Mouse (Mus musculus) hindbrain, embryonic 14.5 days (tissue): ENCODE measurements around the gene Lrmda. TPM values are rescaled to one million over a fixed set of nuclear protein-coding genes. Genes with fewer than 3 reads are reported as not detected.

Experiments used
- ATAC-seq: fragments of 200-750 bp; cut with Nextera tagmentation; 2 replicates; pipeline ENCODE4 v1.8.0; 2017; ENCODE audit warnings: moderate number of reproducible peaks, mild to moderate bottlenecking, moderate TSS enrichment, moderate library complexity; ENCODE audit not compliant: low FRiP score
- DNase-seq: peaks from one replicate; pipeline ENCODE4 v3.0.0-alpha.2; 2015; ENCODE audit warnings: low spot score
- H3K27ac ChIP-seq: fragments of 300-500 bp; sonication (generic); 2 replicates; pipeline ENCODE4 v1.5.1; 2014; ENCODE audit warnings: mild to moderate bottlenecking, moderate library complexity
- H3K27me3 ChIP-seq: fragments of 300-500 bp; sonication (generic); 2 replicates; pipeline ENCODE4 v1.6.1; 2014; ENCODE audit warnings: mild to moderate bottlenecking, low read length, mixed read lengths; ENCODE audit not compliant: control insufficient read depth, insufficient read depth
- H3K36me3 ChIP-seq: fragments of 300-500 bp; sonication (generic); replicated peaks from 2 replicates; pipeline ENCODE4 v1.6.1; 2014; ENCODE audit not compliant: control insufficient read depth, insufficient read depth
- H3K4me1 ChIP-seq: fragments of 300-500 bp; sonication (generic); replicated peaks from 2 replicates; pipeline ENCODE4 v1.6.1; 2014; ENCODE audit warnings: antibody characterized with exemption, low read length, mixed read lengths; ENCODE audit not compliant: control insufficient read depth, insufficient read depth
- H3K4me2 ChIP-seq: fragments of 300-500 bp; sonication (generic); replicated peaks from 2 replicates; pipeline ENCODE4 v1.6.1; 2014; ENCODE audit warnings: mild to moderate bottlenecking, moderate library complexity
- H3K4me3 ChIP-seq: fragments of 300-500 bp; sonication (generic); replicated peaks from 2 replicates; pipeline ENCODE4 v1.5.1; 2014; ENCODE audit warnings: mild to moderate bottlenecking, low read length
- H3K9ac ChIP-seq: fragments of 300-500 bp; sonication (generic); 2 replicates; pipeline ENCODE4 v1.6.1; 2014
- H3K9me3 ChIP-seq: fragments of 300-500 bp; sonication (generic); 2 replicates; pipeline ENCODE4 v1.6.1; 2016; ENCODE audit warnings: low read length; ENCODE audit not compliant: control insufficient read depth
- WGBS: fragments of 180-500 bp; shearing (Covaris S2); extraction: QIAGEN DNeasy Blood & Tissue Kit; methylation state at CpG from one replicate; pipeline ENCODE4 v1.1.7; 2014; 5-methylcytosine and 5-hydroxymethylcytosine counted together
- polyA plus RNA-seq: library from polyadenylated mRNA; unstranded; fragments of >200 nt; fragmentation: Nextera tagmentation; extraction: Ambion mirVana; gene quantifications from 2 replicates; pipeline ENCODE4 v1.2.1, GENCODE M21; 2014

Gene Lrmda
- polyA plus RNA-seq, 1 experiment from 2014 or later: 0.64 TPM

DNA sequence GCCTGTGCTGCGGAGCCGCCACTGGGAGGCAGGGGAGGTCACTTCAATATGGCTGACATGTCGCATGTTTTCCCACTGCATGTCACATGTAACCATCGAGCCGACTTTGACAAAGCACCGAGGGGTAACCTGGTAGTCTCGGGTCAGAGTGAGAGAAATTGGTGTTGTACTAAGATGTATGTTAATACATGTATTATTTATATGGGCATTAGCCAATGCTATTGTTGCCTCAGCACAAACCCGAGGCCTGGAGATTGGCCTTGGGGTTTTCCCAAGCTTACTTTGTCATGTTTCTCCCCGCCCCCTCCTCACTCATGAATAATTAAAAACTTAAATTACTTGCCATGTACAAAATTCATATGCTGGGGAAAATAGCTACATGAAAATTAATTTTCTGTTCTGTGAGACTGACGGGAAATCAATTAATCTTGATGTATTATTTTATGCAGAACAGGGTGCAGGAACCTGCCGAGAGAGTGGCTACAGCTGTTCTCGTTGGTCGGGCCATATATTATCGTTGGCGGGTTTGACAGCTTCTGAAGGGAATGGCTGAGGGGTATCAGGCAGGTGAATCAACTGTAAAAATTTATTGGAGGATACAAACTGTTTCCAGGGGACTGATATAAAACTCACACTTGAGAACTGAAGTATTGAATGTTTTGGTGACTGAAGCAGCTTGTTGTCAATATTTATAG lies 265.5 kb downstream of the Lrmda start:
- peaks cover 8% of the 10 kb centered on the region for H3K4me1 ChIP-seq
- WGBS: 48% methylated on average over 15 of the region's 15 CpGs
- H3K9ac ChIP-seq: no peak overlapping the region
- H3K36me3 ChIP-seq: no peaks in the 10 kb centered on the region
- H3K4me2 ChIP-seq: no peak overlapping the region
- H3K9me3 ChIP-seq: no peaks in the 10 kb centered on the region
- peak; percentile 27; the same call in 1 of the 2 replicates for ATAC-seq
- peak; percentile 37 for DNase-seq
- no peak overlapping the region for H3K27ac ChIP-seq
- no peaks in the 10 kb centered on the region for H3K27me3 ChIP-seq
- H3K4me3 ChIP-seq: no peak overlapping the region

- H3K27me3 ChIP-seq: no peaks in the 10 kb centered on the region
- H3K9ac ChIP-seq: no peak overlapping the region
- DNase-seq: no peak
- no peak overlapping the region for H3K4me3 ChIP-seq
- H3K27ac ChIP-seq: no peak overlapping the region
- no peak overlapping the region for H3K4me2 ChIP-seq
- 55% methylated on average over 4 of the region's 4 CpGs for WGBS
- no peak for ATAC-seq
- no peaks in the 10 kb centered on the region for H3K36me3 ChIP-seq
- no peaks in the 10 kb centered on the region for H3K9me3 ChIP-seq
- H3K4me1 ChIP-seq: peaks cover 8% of the 10 kb centered on the region
Measured at GRCm38 (mm10) chr14:22285826-22286225, 266.3 kb downstream of the Lrmda start.

DNA sequence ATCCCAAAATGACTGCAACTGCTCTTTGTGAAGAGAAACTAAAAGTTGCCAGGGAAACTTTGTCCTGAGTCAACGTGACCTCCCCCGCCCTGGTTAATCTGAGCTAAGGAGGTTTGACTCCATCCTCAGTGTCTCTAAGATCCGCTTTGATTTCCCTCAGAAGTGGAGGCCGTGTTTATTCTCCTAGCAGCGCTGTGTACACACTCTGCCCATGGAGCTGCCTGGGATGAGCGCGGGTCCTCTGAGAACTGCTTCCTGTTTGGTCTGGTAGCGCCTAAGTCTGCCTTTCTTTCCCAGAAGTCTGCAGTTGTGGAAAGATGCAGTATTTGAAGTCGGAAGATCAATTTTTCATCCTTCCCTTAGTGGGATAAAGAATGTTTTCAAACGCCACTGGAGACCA lies 268.7 kb downstream of the Lrmda start:
- DNase-seq (no peak), ATAC-seq (no peak)
- peaks cover 6% of the 10 kb centered on the region for H3K4me1 ChIP-seq
- no peaks in the 10 kb centered on the region for H3K36me3 ChIP-seq
- H3K27me3 ChIP-seq: no peaks in the 10 kb centered on the region
- 69% methylated on average over 10 of the region's 10 CpGs for WGBS
- no peak overlapping the region for H3K4me3 ChIP-seq
- H3K9me3 ChIP-seq: no peaks in the 10 kb centered on the region
- H3K9ac ChIP-seq: no peak overlapping the region
- no peak overlapping the region for H3K27ac ChIP-seq
- H3K4me2 ChIP-seq: no peak overlapping the region

GRCm38 (mm10) chr14:22289380-22289922 lies 269.9 kb downstream of the Lrmda start:
- Histone ChIP-seq H3K4me3 (no peak overlapping the region), H3K9ac (no peak overlapping the region), H3K4me2 (no peak overlapping the region), H3K27me3 (no peaks in the 10 kb centered on the region), H3K4me1 (peaks cover 5% of the 10 kb centered on the region), H3K9me3 (no peaks in the 10 kb centered on the region), H3K36me3 (no peaks in the 10 kb centered on the region), H3K27ac (no peak overlapping the region)
- DNase-seq (no peak), ATAC-seq (no peak)
- 74% methylated on average over 15 of the region's 15 CpGs for WGBS

- H3K4me2 ChIP-seq: no peak overlapping the region
- no peaks in the 10 kb centered on the region for H3K9me3 ChIP-seq
- H3K27me3 ChIP-seq: no peaks in the 10 kb centered on the region
- H3K27ac ChIP-seq: no peak overlapping the region
- no peak overlapping the region for H3K9ac ChIP-seq
- no peaks in the 10 kb centered on the region for H3K36me3 ChIP-seq
- 87% methylated on average over 4 of the region's 4 CpGs for WGBS
- DNase-seq (no peak), ATAC-seq (no peak)
- H3K4me3 ChIP-seq: no peak overlapping the region
- 0 out of 2 replicates have a peak, but pooled peaks cover 5% of the 10 kb centered on the region for H3K4me1 ChIP-seq
Measured at GRCm38 (mm10) chr14:22294371-22294770, 274.9 kb downstream of the Lrmda start.

- no peaks in the 10 kb centered on the region for H3K9me3 ChIP-seq
- H3K36me3 ChIP-seq: no peaks in the 10 kb centered on the region
- no peak overlapping the region for H3K4me2 ChIP-seq
- 70% methylated on average over 3 of the region's 3 CpGs for WGBS
- no peaks in the 10 kb centered on the region for H3K27me3 ChIP-seq
- DNase-seq (no peak), ATAC-seq (no peak)
- H3K9ac ChIP-seq: no peak overlapping the region
- H3K4me1 ChIP-seq: 0 out of 2 replicates have a peak, but pooled peaks cover 5% of the 10 kb centered on the region
- H3K4me3 ChIP-seq: no peak overlapping the region
- no peak overlapping the region for H3K27ac ChIP-seq
Measured at GRCm38 (mm10) chr14:22296655-22297239, 277.2 kb downstream of the Lrmda start.

GRCm38 (mm10) chr14:22306759-22307158 lies 287.2 kb downstream of the Lrmda start:
- Histone ChIP-seq H3K4me2 (no peak overlapping the region), H3K9ac (no peak overlapping the region), H3K27ac (peak overlapping the region; percentile 38; the same call in 1 of the 2 replicates), H3K9me3 (no peaks in the 10 kb centered on the region), H3K27me3 (no peaks in the 10 kb centered on the region), H3K4me1 (0 out of 2 replicates have a peak, but pooled peaks cover 13% of the 10 kb centered on the region), H3K36me3 (no peaks in the 10 kb centered on the region), H3K4me3 (no peak overlapping the region)
- 68% methylated on average over 5 of the region's 5 CpGs for WGBS
- no peak for ATAC-seq
- DNase-seq: no peak

DNA sequence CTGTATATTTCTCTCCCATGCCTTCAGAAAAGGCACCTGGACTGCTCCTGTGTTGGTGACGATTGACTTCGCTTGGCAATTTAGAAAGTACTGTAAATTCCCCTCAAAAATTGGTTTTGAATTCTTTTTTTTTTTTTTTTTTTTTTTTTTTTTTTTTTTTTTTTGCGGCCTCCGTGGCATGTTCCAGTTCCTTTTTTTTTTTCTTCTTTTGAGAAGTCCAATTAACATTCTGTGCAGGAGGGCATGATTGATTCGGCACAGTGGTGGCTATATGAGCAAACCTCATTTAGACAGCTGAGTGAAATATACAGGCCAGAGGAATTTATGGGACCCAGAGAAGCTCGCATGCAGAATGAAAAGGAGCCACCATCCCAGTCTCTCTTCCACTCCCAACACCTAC lies 288.5 kb downstream of the Lrmda start:
- H3K27ac ChIP-seq: 0 out of 2 replicates have a peak overlapping the region, but pooled peaks have one; percentile 12
- ATAC-seq (no peak), DNase-seq (no peak)
- 41% methylated on average over 6 of the region's 6 CpGs for WGBS
- H3K36me3 ChIP-seq: no peaks in the 10 kb centered on the region
- 0 out of 2 replicates have a peak, but pooled peaks cover 13% of the 10 kb centered on the region for H3K4me1 ChIP-seq
- H3K4me3 ChIP-seq: no peak overlapping the region
- H3K4me2 ChIP-seq: no peak overlapping the region
- no peak overlapping the region for H3K9ac ChIP-seq
- no peaks in the 10 kb centered on the region for H3K9me3 ChIP-seq
- no peaks in the 10 kb centered on the region for H3K27me3 ChIP-seq

DNA sequence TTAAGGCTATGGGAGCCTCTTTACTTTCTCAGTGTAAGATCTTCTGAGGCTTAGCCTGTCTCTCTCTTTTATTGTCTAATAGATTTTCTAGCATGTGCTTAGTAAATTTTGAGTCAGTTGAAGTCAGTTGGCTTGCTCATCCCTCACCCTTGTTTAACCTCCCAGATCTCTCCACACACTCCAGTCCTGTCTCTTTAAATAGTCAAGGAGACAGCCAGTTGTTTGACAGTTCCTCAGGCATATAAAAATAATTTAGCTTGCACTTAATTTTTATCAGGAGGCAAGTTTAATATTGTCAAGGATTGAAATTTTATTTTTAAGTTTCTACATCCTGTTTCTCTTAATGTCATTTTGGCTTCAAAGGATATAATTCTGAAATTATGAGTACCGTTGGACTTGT lies 303.5 kb downstream of the Lrmda start:
- Histone ChIP-seq H3K9me3 (no peaks in the 10 kb centered on the region), H3K9ac (no peak overlapping the region), H3K4me1 (no peaks in the 10 kb centered on the region), H3K36me3 (no peaks in the 10 kb centered on the region), H3K27ac (no peak overlapping the region), H3K4me2 (no peak overlapping the region), H3K4me3 (no peak overlapping the region), H3K27me3 (no peaks in the 10 kb centered on the region)
- 96% methylated on average over 1 of the region's 1 CpGs for WGBS
- no peak for DNase-seq
- ATAC-seq: no peak
